Mouse (Mus musculus): ENCODE results near the gene Sema4a. TPM values are rescaled to one million over a fixed set of nuclear protein-coding genes. Genes with fewer than 3 reads are reported as not detected.

Sema4a gene
- total and polyA plus RNA-seq, 3 experiments: 33.5 to 45.3 TPM; not detected in 1

DNA sequence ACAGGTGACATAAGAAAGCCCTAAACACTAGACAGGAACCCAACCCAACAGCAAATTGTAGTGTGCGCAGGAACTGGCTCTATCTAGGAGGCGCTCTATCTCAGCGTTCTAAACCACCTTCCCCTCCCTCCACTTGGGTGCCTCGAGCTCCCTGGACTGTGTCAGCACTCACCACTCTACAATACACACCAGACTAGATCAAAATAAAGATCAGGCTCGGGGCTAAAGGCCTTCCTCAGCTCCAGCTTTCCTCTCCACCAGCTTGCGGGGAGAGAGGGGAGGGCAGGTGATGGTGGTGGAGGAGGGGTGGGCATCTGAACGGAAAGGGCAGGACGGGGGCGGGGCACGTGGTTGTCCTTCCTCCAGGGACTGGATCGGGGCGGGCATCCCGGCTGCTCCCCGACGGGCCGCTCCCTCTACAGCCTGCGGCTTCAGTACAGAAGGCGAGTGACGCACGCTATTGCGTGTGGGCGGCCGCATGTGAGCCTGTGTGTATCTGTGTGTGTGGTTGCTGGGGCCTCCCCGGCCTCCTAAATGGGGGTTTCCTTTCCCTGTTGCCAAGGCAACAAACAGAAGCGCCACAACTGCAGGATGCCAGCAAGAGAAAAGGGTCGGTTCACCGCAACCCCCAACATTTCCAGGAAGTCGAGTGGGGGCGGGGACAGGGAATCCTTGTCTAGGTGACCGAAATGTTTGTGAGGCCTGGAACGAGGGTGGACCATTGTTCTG is 48.9 kb upstream of the Sema4a start, which contains the start of gene Lmna (continued):
- peak; percentile 66 for TF ChIP-seq CHD2 (IDR thresholded peaks at IDR 0.05; ENCODE audit: low read length)
- TF ChIP-seq HCFC1 (IDR thresholded peaks at IDR 0.05; ENCODE audit: low read depth, low read length): peak; percentile 71
- TF ChIP-seq TCF12 (IDR thresholded peaks at IDR 0.05; ENCODE audit: low read depth, low read length): no peak; the same call in none of the 2 replicates
- peak; percentile 59 to 76 (median 76) for TF ChIP-seq CTCF (IDR thresholded peaks at IDR 0.05 in 2 of 3, conservative IDR thresholded peaks at IDR 0.05 in 1 of 3; ENCODE audit: control insufficient read depth in 1 of 3, insufficient read depth in 1 of 3, low read depth in 2 of 3, low read length in 3 of 3, poor library complexity in 1 of 3, severe bottlenecking in 1 of 3)
- peak; percentile 93 for TF ChIP-seq USF1 (IDR thresholded peaks at IDR 0.05; ENCODE audit: low read depth, low read length)
- TF ChIP-seq RAD21 (IDR thresholded peaks at IDR 0.05; ENCODE audit: low read depth, low read length): no peak
- no peak for TF ChIP-seq KAT2A (conservative IDR thresholded peaks at IDR 0.05; ENCODE audit: low read depth, low read length)
- TF ChIP-seq POLR2A (IDR thresholded peaks at IDR 0.05; ENCODE audit: control insufficient read depth in 1 of 2, insufficient read depth in 1 of 2, low read depth in 1 of 2, low read length in 2 of 2, poor library complexity in 1 of 2): peak; percentile 54 to 68; a peak in 3 of 4 replicates
- peak; percentile 73 for TF ChIP-seq MYC (IDR thresholded peaks at IDR 0.05; ENCODE audit: low read depth, low read length)
- peak; percentile 89 for TF ChIP-seq MAZ (IDR thresholded peaks at IDR 0.05; ENCODE audit: low read depth, low read length)
- peak; percentile 42; the same call in 1 of the 2 replicates for TF ChIP-seq JUND (IDR thresholded peaks at IDR 0.05; ENCODE audit: low read depth, low read length)
- TF ChIP-seq USF2 (IDR thresholded peaks at IDR 0.05; ENCODE audit: borderline replicate concordance in 1 of 2, insufficient read depth in 1 of 2, low read depth in 1 of 2, low read length in 2 of 2): peak in 1 of 2 experiments; percentile 42; a peak in 1 of 4 replicates
- no peak for TF ChIP-seq ZKSCAN1 (IDR thresholded peaks at IDR 0.05; ENCODE audit: low read depth, low read length)
- TF ChIP-seq ETS1 (IDR thresholded peaks at IDR 0.05; ENCODE audit: low read depth, low read length): peak; percentile 91
- TF ChIP-seq ZMIZ1 (IDR thresholded peaks at IDR 0.05; ENCODE audit: low read depth, low read length): no peak; the same call in 1 of the 2 replicates
- TF ChIP-seq MAFK (IDR thresholded peaks at IDR 0.05; ENCODE audit: borderline replicate concordance, low read depth, low read length): no peak
- TF ChIP-seq EP300 (IDR thresholded peaks at IDR 0.05; ENCODE audit: low read depth in 1 of 2, low read length in 2 of 2): peak; percentile 17 to 80; a peak in 2 of 4 replicates
- TF ChIP-seq GABPA (IDR thresholded peaks at IDR 0.05; ENCODE audit: low read depth, low read length): no peak
- TF ChIP-seq POLR2AphosphoS5 (IDR thresholded peaks at IDR 0.05; ENCODE audit: borderline replicate concordance, low read depth, low read length): no peak
- peak; percentile 98 for TF ChIP-seq SIN3A (IDR thresholded peaks at IDR 0.05; ENCODE audit: low read length)
- TF ChIP-seq MEF2A (IDR thresholded peaks at IDR 0.05; ENCODE audit: extremely low read depth, insufficient replicate concordance, low read depth, low read length, poor library complexity, severe bottlenecking): no peak

DNA sequence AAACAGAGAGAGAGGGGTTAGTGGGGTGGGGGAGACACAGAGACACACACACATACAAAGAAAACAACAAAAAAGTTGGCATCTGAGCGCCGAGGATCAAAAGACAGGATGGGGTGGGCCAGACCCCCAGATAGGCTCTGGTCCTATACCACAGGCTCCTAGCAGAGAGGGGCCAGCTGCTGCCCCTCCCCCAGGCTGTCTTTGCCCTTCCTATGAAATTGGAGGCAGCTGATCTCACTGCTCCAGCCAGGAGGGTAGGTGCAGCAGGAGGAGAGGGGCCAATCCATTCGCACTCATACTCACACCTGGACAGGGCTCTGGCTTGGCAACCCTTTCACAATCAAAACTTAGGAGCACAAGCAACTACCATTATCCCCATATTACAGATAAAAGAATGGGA is 48.3 kb upstream of the Sema4a start:
- DNase-seq (ENCODE audit: low read depth, low spot score): no peak
- H3K4me1 ChIP-seq (ENCODE audit: control insufficient read depth in 1 of 2, insufficient read depth in 2 of 2, low read length in 2 of 2): peaks cover 27 to 69% of the 10 kb centered on the region in 2 experiments
- H3K36me3 ChIP-seq (ENCODE audit: control insufficient read depth in 1 of 2, insufficient read depth in 2 of 2, low read length in 2 of 2): peaks cover 0 to 54% of the 10 kb centered on the region in 2 experiments; a peak in 2 of 4 replicates
- peak overlapping the region; percentile 55 to 73 for H3K4me3 ChIP-seq (ENCODE audit: control insufficient read depth in 1 of 2, insufficient read depth in 1 of 2, low read depth in 2 of 2, low read length in 2 of 2)
- peak overlapping the region; percentile 82 for H3K9ac ChIP-seq (ENCODE audit: control insufficient read depth, low read depth, low read length, poor library complexity, severe bottlenecking)
- no peak for TF ChIP-seq GABPA (IDR thresholded peaks at IDR 0.05; ENCODE audit: low read depth, low read length)
- TF ChIP-seq ELF1 (IDR thresholded peaks at IDR 0.05; ENCODE audit: low read depth, low read length): no peak
- TF ChIP-seq ZC3H11A (IDR thresholded peaks at IDR 0.05; ENCODE audit: low read depth, low read length): no peak
- TF ChIP-seq MEF2A (IDR thresholded peaks at IDR 0.05; ENCODE audit: extremely low read depth, insufficient replicate concordance, low read depth, low read length, poor library complexity, severe bottlenecking): no peak
- TF ChIP-seq GATA1 (IDR thresholded peaks at IDR 0.05; ENCODE audit: low read depth, low read length): no peak
- TF ChIP-seq CTCF (IDR thresholded peaks at IDR 0.05 in 2 of 3, conservative IDR thresholded peaks at IDR 0.05 in 1 of 3; ENCODE audit: control insufficient read depth in 1 of 3, insufficient read depth in 1 of 3, low read depth in 2 of 3, low read length in 3 of 3, poor library complexity in 1 of 3, severe bottlenecking in 1 of 3): no peak
- TF ChIP-seq POLR2AphosphoS5 (IDR thresholded peaks at IDR 0.05; ENCODE audit: borderline replicate concordance, low read depth, low read length): no peak
- no peak for TF ChIP-seq UBTF (IDR thresholded peaks at IDR 0.05; ENCODE audit: borderline replicate concordance, insufficient read depth, low read depth, low read length)
- H3K27ac ChIP-seq (ENCODE audit: control insufficient read depth, low read depth, low read length): peak overlapping the region; percentile 98
- H3K9me3 ChIP-seq (replicated peaks; ENCODE audit: insufficient read depth, low read length): no peaks in the 10 kb centered on the region
- H3K79me2 ChIP-seq (ENCODE audit: control insufficient read depth, insufficient read depth, low read length, poor library complexity): peaks cover 1% of the 10 kb centered on the region; the same call in 1 of the 2 replicates
- H3K27me3 ChIP-seq (ENCODE audit: control insufficient read depth in 1 of 2, insufficient read depth in 2 of 2, low read length in 2 of 2): no peaks in the 10 kb centered on the region

Data from MEL (cell line).